Mouse (Mus musculus) forebrain, embryonic 15.5 days (tissue): Measurements from ENCODE around the gene Crebbp. TPM values are rescaled to one million over a fixed set of nuclear protein-coding genes. Genes with fewer than 3 reads are reported as not detected.

Experiments
- ATAC-seq: fragments of 200-750 bp; cut with Nextera tagmentation; replicated peaks from 2 replicates; pipeline ENCODE4 v1.8.0; 2017; ENCODE audit warnings: mild to moderate bottlenecking, moderate TSS enrichment, moderate library complexity
- H3K27ac ChIP-seq: fragments of 300-500 bp; sonication (generic); replicated peaks from 2 replicates; pipeline ENCODE4 v1.5.1; 2015; ENCODE audit warnings: mild to moderate bottlenecking, inconsistent platforms
- H3K27me3 ChIP-seq: fragments of 300-500 bp; sonication (generic); 2 replicates; pipeline ENCODE4 v1.6.1; 2015; ENCODE audit warnings: inconsistent platforms
- H3K36me3 ChIP-seq: fragments of 300-500 bp; sonication (generic); 2 replicates; pipeline ENCODE4 v1.6.1; 2015; ENCODE audit warnings: mild to moderate bottlenecking, inconsistent platforms
- H3K4me1 ChIP-seq: fragments of 300-500 bp; sonication (generic); 2 replicates; pipeline ENCODE4 v1.6.1; 2015; ENCODE audit warnings: inconsistent platforms
- H3K4me2 ChIP-seq: fragments of 300-500 bp; sonication (generic); replicated peaks from 2 replicates; pipeline ENCODE4 v1.6.1; 2015; ENCODE audit warnings: mild to moderate bottlenecking, inconsistent platforms
- H3K4me3 ChIP-seq: fragments of 300-500 bp; sonication (generic); 2 replicates; pipeline ENCODE4 v1.5.1; 2015; ENCODE audit warnings: mild to moderate bottlenecking, inconsistent platforms
- H3K9ac ChIP-seq: fragments of 300-500 bp; sonication (generic); replicated peaks from 2 replicates; pipeline ENCODE4 v1.6.1; 2015; ENCODE audit warnings: mild to moderate bottlenecking, inconsistent platforms
- H3K9me3 ChIP-seq: fragments of 300-500 bp; sonication (generic); 2 replicates; pipeline ENCODE4 v1.6.1; 2016; ENCODE audit warnings: inconsistent platforms
- WGBS: fragments of 180-500 bp; shearing (Covaris S2); methylation state at CpG from one replicate; pipeline ENCODE4 v1.1.7; 2015; ENCODE audit warnings: mixed read lengths; 5-methylcytosine and 5-hydroxymethylcytosine counted together
- microRNA-seq: library from miRNA; unstranded; fragments of <30 nt; microRNA quantifications from one replicate; pipeline ENCODE4, GENCODE M21; 2016
- polyA plus RNA-seq: library from polyadenylated mRNA; unstranded; fragments of >200 nt; fragmentation: Nextera tagmentation; extraction: Ambion mirVana; gene quantifications from 2 replicates; pipeline ENCODE4 v1.2.1, GENCODE M21; 2015

Gene Crebbp
- polyA plus RNA-seq, 1 experiment from 2014 or later: 48.0 TPM

GRCm38 (mm10) chr16:4035575-4035974 lies 178.2 kb downstream of the Crebbp start:
- H3K36me3 ChIP-seq: peaks cover 33% of the 10 kb centered on the region
- no peak for ATAC-seq
- no peak overlapping the region for H3K4me3 ChIP-seq
- no peak overlapping the region for H3K27ac ChIP-seq
- WGBS: 86% methylated on average over 2 of the region's 2 CpGs
- no peak overlapping the region for H3K4me2 ChIP-seq
- H3K9me3 ChIP-seq: no peaks in the 10 kb centered on the region
- no peaks in the 10 kb centered on the region for H3K4me1 ChIP-seq
- no peak overlapping the region for H3K9ac ChIP-seq
- H3K27me3 ChIP-seq: no peaks in the 10 kb centered on the region

GRCm38 (mm10) chr16:4034476-4034875 lies 179.3 kb downstream of the Crebbp start:
- Histone ChIP-seq H3K4me2 (no peak overlapping the region), H3K36me3 (peaks cover 23% of the 10 kb centered on the region), H3K9me3 (no peaks in the 10 kb centered on the region), H3K4me3 (no peak overlapping the region), H3K4me1 (no peaks in the 10 kb centered on the region), H3K9ac (no peak overlapping the region), H3K27me3 (no peaks in the 10 kb centered on the region), H3K27ac (no peak overlapping the region)
- 87% methylated on average over 3 of the region's 3 CpGs for whole genome bisulfite sequencing
- ATAC-seq: no peak

GRCm38 (mm10) chr16:4033971-4034370 lies 179.8 kb downstream of the Crebbp start:
- H3K9me3 ChIP-seq: no peaks in the 10 kb centered on the region
- no peak overlapping the region for H3K27ac ChIP-seq
- H3K4me3 ChIP-seq: no peak overlapping the region
- WGBS: 64% methylated on average over 5 of the region's 5 CpGs
- no peak for ATAC-seq
- no peaks in the 10 kb centered on the region for H3K27me3 ChIP-seq
- no peak overlapping the region for H3K9ac ChIP-seq
- no peak overlapping the region for H3K4me2 ChIP-seq
- H3K36me3 ChIP-seq: peaks cover 18% of the 10 kb centered on the region
- H3K4me1 ChIP-seq: no peaks in the 10 kb centered on the region

GRCm38 (mm10) chr16:4032341-4032748 lies 181.5 kb downstream of the Crebbp start:
- Histone ChIP-seq H3K4me1 (no peaks in the 10 kb centered on the region), H3K9me3 (no peaks in the 10 kb centered on the region), H3K4me2 (no peak overlapping the region), H3K27me3 (no peaks in the 10 kb centered on the region), H3K27ac (no peak overlapping the region), H3K4me3 (no peak overlapping the region), H3K36me3 (peaks cover 3% of the 10 kb centered on the region; the same call in 1 of the 2 replicates), H3K9ac (no peak overlapping the region)
- no peak for ATAC-seq
- 94% methylated on average over 6 of the region's 6 CpGs for WGBS

GRCm38 (mm10) chr16:4031441-4032274 lies 182.1 kb downstream of the Crebbp start:
- ATAC-seq: no peak
- Histone ChIP-seq H3K27ac (no peak overlapping the region), H3K36me3 (no peaks in the 10 kb centered on the region), H3K27me3 (no peaks in the 10 kb centered on the region), H3K9ac (no peak overlapping the region), H3K9me3 (no peaks in the 10 kb centered on the region), H3K4me3 (no peak overlapping the region), H3K4me2 (no peak overlapping the region), H3K4me1 (no peaks in the 10 kb centered on the region)
- WGBS: 65% methylated on average over 6 of the region's 6 CpGs

Small RNAs within 50 kb of the gene (microRNA-seq; reads per million reads assigned to microRNA genes)
- not detected for gene Gm23413

Other genes with a start within 250 kb of the Crebbp start
- 0.84 and 1.1 TPM in 2 replicates for gene Nlrc3, start 237.4 kb downstream of the Crebbp start, polyA plus RNA-seq
- 21.9 and 23.0 TPM in 2 replicates for gene Slx4, start 210.2 kb downstream of the Crebbp start, polyA plus RNA-seq
- 5.7 and 7.3 TPM in 2 replicates for gene Dnase1, start 177.1 kb downstream of the Crebbp start, polyA plus RNA-seq
- 51.5 and 52.9 TPM in 2 replicates for gene Trap1, start 136.2 kb downstream of the Crebbp start, polyA plus RNA-seq
- gene Adcy9, start 206.5 kb upstream of the Crebbp start, polyA plus RNA-seq: 2.6 and 2.7 TPM in 2 replicates